Mouse (Mus musculus) stomach, postnatal 0 days (tissue): ENCODE data around the gene Kank1.

Experiments used
- CTCF ChIP-seq: IDR thresholded peaks from 2 replicates; pipeline ENCODE4 v1.5.1; 2016; ENCODE audit warnings: antibody characterized with exemption, low read depth, mild to moderate bottlenecking, moderate library complexity
- EP300 ChIP-seq: optimal IDR thresholded peaks from 2 replicates; pipeline ENCODE3; 2016; ENCODE audit warnings: antibody characterized with exemption

DNA sequence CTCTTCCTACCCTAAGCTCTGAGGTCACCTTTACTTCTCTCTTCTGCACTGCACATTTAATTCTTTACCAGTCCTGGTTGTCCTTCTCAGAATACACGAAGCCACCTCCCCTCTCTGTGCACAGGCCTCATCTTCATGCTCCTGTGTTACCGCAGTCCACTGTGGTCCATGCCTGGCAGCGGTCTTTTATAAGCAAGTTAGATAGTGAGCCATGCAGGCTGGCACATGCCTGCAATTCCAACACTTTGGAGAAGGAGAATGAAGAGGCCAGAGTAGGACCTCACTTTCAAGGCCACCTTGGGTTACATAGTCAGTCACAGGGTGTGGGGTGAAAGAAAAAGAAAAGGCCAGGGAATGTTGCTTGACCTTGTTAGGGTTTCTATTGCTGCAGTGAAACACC lies 16.9 kb downstream of the Kank1 start:
- no peak for TF ChIP-seq CTCF
- TF ChIP-seq EP300, result no peak
